Mouse (Mus musculus) hindbrain, embryonic 15.5 days (tissue): ENCODE data around the gene Fbn1. TPM values are rescaled to one million over a fixed set of nuclear protein-coding genes. Genes with fewer than 3 reads are reported as not detected.

Experiments used
- ATAC-seq: fragments of 200-750 bp; cut with Nextera tagmentation; 2 replicates; pipeline ENCODE4 v1.8.0; 2017; ENCODE audit warnings: low read depth, moderate number of reproducible peaks, moderate TSS enrichment; ENCODE audit not compliant: low FRiP score
- H3K27ac ChIP-seq: fragments of 300-500 bp; sonication (generic); replicated peaks from 2 replicates; pipeline ENCODE4 v1.5.1; 2015; ENCODE audit warnings: mild to moderate bottlenecking, inconsistent platforms
- H3K27me3 ChIP-seq: fragments of 300-500 bp; sonication (generic); 2 replicates; pipeline ENCODE4 v1.6.1; 2015; ENCODE audit warnings: control low read depth, inconsistent platforms
- H3K36me3 ChIP-seq: fragments of 300-500 bp; sonication (generic); 2 replicates; pipeline ENCODE4 v1.6.1; 2015; ENCODE audit warnings: control low read depth, inconsistent platforms
- H3K4me1 ChIP-seq: fragments of 300-500 bp; sonication (generic); replicated peaks from 2 replicates; pipeline ENCODE4 v1.6.1; 2015; ENCODE audit warnings: control low read depth, inconsistent platforms
- H3K4me2 ChIP-seq: fragments of 300-500 bp; sonication (generic); 2 replicates; pipeline ENCODE4 v1.6.1; 2015; ENCODE audit warnings: moderate library complexity, mild to moderate bottlenecking, inconsistent platforms
- H3K4me3 ChIP-seq: fragments of 300-500 bp; sonication (generic); 2 replicates; pipeline ENCODE4 v1.5.1; 2015; ENCODE audit warnings: mild to moderate bottlenecking, inconsistent platforms
- H3K9ac ChIP-seq: fragments of 300-500 bp; sonication (generic); 2 replicates; pipeline ENCODE4 v1.6.1; 2015; ENCODE audit warnings: inconsistent platforms
- H3K9me3 ChIP-seq: fragments of 300-500 bp; sonication (generic); 2 replicates; pipeline ENCODE4 v1.6.1; 2016; ENCODE audit warnings: control low read depth, inconsistent platforms
- WGBS: fragments of 180-500 bp; shearing (Covaris S2); methylation state at CpG from one replicate; pipeline ENCODE4 v1.1.7; 2015; 5-methylcytosine and 5-hydroxymethylcytosine counted together
- polyA plus RNA-seq: library from polyadenylated mRNA; unstranded; fragments of >200 nt; fragmentation: Nextera tagmentation; extraction: Ambion mirVana; gene quantifications from 2 replicates; pipeline ENCODE4 v1.2.1, GENCODE M21; 2015

Fbn1 gene
- polyA plus RNA-seq, 1 experiment from 2014 or later = 2.8 TPM

- Histone ChIP-seq H3K27ac (no peak overlapping the region), H3K4me1 (no peaks in the 10 kb centered on the region), H3K4me2 (no peak overlapping the region), H3K27me3 (no peaks in the 10 kb centered on the region), H3K4me3 (no peak overlapping the region), H3K9ac (no peak overlapping the region), H3K36me3 (no peaks in the 10 kb centered on the region), H3K9me3 (no peaks in the 10 kb centered on the region)
- ATAC-seq = no peak
- 93% methylated on average over 2 of the region's 2 CpGs for WGBS
Observed at GRCm38 (mm10) chr2:125380086-125380485, 127.7 kb downstream of the Fbn1 start.

- no peaks in the 10 kb centered on the region for H3K27me3 ChIP-seq
- no peaks in the 10 kb centered on the region for H3K36me3 ChIP-seq
- H3K27ac ChIP-seq = no peak overlapping the region
- no peaks in the 10 kb centered on the region for H3K4me1 ChIP-seq
- 82% methylated on average over 2 of the region's 2 CpGs for WGBS
- no peaks in the 10 kb centered on the region for H3K9me3 ChIP-seq
- no peak overlapping the region for H3K4me2 ChIP-seq
- no peak overlapping the region for H3K4me3 ChIP-seq
- no peak overlapping the region for H3K9ac ChIP-seq
- no peak for ATAC-seq
Observed at GRCm38 (mm10) chr2:125379206-125379605, 128.6 kb downstream of the Fbn1 start.

DNA sequence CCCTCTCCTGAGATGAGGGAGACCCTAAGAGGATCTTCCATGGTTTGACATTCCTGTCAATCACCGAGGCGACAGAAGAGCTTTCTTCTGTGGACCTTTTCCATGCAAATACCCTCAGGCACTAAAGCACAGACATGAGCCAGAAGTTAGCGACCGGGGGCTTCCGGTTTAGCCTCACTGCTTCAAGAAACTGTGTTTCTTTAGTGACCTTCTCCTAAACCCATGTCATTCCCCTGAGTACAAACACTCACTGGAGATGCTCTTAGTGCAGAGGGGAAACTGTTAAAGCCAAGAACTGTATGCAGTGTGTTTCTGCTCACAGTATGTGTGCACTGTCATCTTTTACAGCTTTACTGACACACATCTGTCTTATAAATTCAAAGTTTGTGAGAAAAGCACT is 131.9 kb downstream of the Fbn1 start:
- 74% methylated on average over 5 of the region's 5 CpGs for WGBS
- no peak overlapping the region for H3K4me2 ChIP-seq
- ATAC-seq = no peak
- no peaks in the 10 kb centered on the region for H3K9me3 ChIP-seq
- no peaks in the 10 kb centered on the region for H3K36me3 ChIP-seq
- no peaks in the 10 kb centered on the region for H3K4me1 ChIP-seq
- no peak overlapping the region for H3K4me3 ChIP-seq
- H3K27me3 ChIP-seq = no peaks in the 10 kb centered on the region
- no peak overlapping the region for H3K27ac ChIP-seq
- no peak overlapping the region for H3K9ac ChIP-seq

DNA sequence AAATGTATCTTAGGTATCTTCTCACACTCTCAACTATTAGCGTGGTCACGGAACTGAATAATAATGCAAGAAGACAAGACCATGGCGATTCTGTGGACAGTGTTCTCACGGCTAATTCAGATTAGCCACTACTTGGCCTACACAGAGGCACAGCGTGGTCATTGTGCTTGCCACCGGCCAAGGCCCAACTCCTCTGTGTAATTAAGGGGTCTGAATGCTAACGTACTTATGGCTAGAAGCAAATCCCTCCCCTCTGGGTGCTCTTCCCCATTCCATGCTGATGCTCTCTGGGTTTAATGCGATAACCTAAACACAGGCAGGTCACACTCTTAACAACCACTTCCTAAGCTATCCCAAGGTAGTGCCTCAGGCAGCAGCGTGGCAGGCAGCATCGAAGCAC is 132.5 kb downstream of the Fbn1 start:
- Histone ChIP-seq H3K4me3 (no peak overlapping the region), H3K9me3 (no peaks in the 10 kb centered on the region), H3K27ac (no peak overlapping the region), H3K27me3 (no peaks in the 10 kb centered on the region), H3K4me1 (no peaks in the 10 kb centered on the region), H3K9ac (no peak overlapping the region), H3K4me2 (no peak overlapping the region), H3K36me3 (0 out of 2 replicates have a peak, but pooled peaks cover 5% of the 10 kb centered on the region)
- no peak for ATAC-seq
- 83% methylated on average over 10 of the region's 10 CpGs for WGBS

DNA sequence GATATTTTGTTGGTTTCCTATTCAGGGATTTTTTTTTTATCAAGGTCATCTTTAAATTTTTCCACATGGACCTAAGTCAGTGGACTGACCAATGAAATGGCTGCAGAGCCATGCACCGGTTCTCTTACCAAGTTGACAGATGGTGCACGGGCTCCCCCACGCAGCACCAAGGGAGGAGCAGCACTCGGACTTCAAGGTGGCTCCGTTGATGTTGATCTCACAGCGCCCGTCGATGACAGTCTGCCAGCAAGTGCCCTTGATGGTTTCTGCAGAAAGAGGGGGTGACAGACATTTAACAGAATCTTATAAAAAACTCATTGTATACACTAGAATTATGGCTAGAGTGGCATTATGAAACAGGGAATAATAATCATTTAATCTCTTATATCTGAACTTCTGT is 138.1 kb downstream of the Fbn1 start:
- no peak for ATAC-seq
- Histone ChIP-seq H3K9me3 (no peaks in the 10 kb centered on the region), H3K4me3 (no peak overlapping the region), H3K4me2 (no peak overlapping the region), H3K27ac (no peak overlapping the region), H3K27me3 (no peaks in the 10 kb centered on the region), H3K36me3 (peaks cover 18% of the 10 kb centered on the region), H3K9ac (no peak overlapping the region), H3K4me1 (no peaks in the 10 kb centered on the region)
- WGBS = 84% methylated on average over 8 of the region's 8 CpGs

DNA sequence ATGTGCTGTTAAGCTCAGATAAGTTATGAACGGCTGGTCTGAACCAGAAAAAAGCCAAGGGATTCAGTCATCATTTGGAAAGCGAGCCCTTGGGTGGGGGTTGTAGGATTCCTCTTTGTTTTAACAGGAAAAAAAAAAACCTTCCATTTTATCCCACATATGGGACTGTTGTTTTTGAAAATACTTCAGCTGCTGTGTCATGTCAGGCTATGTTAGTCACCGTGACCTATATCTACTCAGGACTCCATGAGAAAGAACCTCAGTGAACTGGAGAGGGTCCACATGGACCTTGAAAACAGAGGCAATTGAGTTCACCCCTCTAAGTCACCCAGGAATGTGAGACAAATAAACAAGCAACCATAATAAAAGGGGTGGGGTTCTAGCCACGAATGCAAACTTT is 139.2 kb downstream of the Fbn1 start:
- H3K4me3 ChIP-seq = no peak overlapping the region
- H3K9ac ChIP-seq = no peak overlapping the region
- no peak for ATAC-seq
- H3K9me3 ChIP-seq = no peaks in the 10 kb centered on the region
- H3K27me3 ChIP-seq = no peaks in the 10 kb centered on the region
- peaks cover 20% of the 10 kb centered on the region for H3K36me3 ChIP-seq
- no peak overlapping the region for H3K27ac ChIP-seq
- H3K4me2 ChIP-seq = no peak overlapping the region
- no peaks in the 10 kb centered on the region for H3K4me1 ChIP-seq
- WGBS = 81% methylated on average over 4 of the region's 4 CpGs

GRCm38 (mm10) chr2:125361661-125362060 is 146.1 kb downstream of the Fbn1 start:
- H3K9ac ChIP-seq = no peak overlapping the region
- H3K27me3 ChIP-seq = no peaks in the 10 kb centered on the region
- no peak overlapping the region for H3K27ac ChIP-seq
- no peak overlapping the region for H3K4me2 ChIP-seq
- H3K4me1 ChIP-seq = no peaks in the 10 kb centered on the region
- peaks cover 24% of the 10 kb centered on the region; the same call in 1 of the 2 replicates for H3K36me3 ChIP-seq
- no peak overlapping the region for H3K4me3 ChIP-seq
- WGBS = 90% methylated on average over 4 of the region's 4 CpGs
- no peaks in the 10 kb centered on the region for H3K9me3 ChIP-seq
- no peak for ATAC-seq

GRCm38 (mm10) chr2:125356486-125356885 is 151.3 kb downstream of the Fbn1 start:
- Histone ChIP-seq H3K27me3 (no peaks in the 10 kb centered on the region), H3K4me2 (no peak overlapping the region), H3K9ac (no peak overlapping the region), H3K36me3 (0 out of 2 replicates have a peak, but pooled peaks cover 8% of the 10 kb centered on the region), H3K9me3 (no peaks in the 10 kb centered on the region), H3K4me3 (no peak overlapping the region), H3K27ac (no peak overlapping the region), H3K4me1 (no peaks in the 10 kb centered on the region)
- no peak for ATAC-seq
- 80% methylated on average over 3 of the region's 3 CpGs for WGBS

- 86% methylated on average over 5 of the region's 5 CpGs for WGBS
- Histone ChIP-seq H3K4me2 (no peak overlapping the region), H3K27me3 (no peaks in the 10 kb centered on the region), H3K36me3 (0 out of 2 replicates have a peak, but pooled peaks cover 9% of the 10 kb centered on the region), H3K4me1 (no peaks in the 10 kb centered on the region), H3K27ac (no peak overlapping the region), H3K9ac (no peak overlapping the region), H3K4me3 (no peak overlapping the region), H3K9me3 (no peaks in the 10 kb centered on the region)
- ATAC-seq = no peak
Observed at GRCm38 (mm10) chr2:125356068-125356467, 151.7 kb downstream of the Fbn1 start.

DNA sequence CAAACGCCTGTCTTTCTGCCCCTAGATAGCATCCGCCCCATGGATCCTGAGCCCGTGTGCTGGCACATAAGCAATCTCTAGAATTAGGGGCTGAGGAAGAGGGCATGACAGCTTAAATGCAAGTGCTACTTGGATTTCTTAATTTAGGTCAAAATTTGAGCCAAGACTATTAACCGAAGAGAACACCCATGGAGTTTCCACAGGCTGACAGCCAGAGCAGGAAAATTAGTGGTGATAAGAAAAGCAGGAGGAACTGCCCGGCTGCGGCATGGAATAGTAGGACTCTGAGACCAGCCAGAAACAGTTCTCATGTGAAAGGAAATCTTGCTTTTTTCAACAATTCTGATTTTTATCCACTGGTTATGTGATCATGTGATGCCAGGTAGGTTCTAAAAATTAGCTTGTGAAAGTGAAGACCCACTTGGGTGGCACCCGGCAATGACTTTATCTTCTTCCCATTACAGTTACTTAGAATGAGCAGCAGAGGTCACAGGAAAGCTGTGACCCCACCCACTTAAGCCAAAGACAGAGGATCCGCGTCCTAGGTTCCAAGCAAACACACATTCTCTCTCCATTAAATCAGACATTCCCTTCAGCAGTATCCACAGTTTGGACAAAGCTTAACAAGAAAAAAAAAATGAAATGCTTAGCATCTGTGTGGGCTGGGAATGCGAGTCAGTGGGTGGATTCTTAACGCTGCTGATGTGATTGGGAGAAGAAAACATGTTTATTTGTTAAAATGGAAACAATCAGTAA is 152.4 kb downstream of the Fbn1 start:
- ATAC-seq = no peak
- Histone ChIP-seq H3K4me3 (no peak overlapping the region), H3K27me3 (no peaks in the 10 kb centered on the region), H3K9ac (no peak overlapping the region), H3K9me3 (no peaks in the 10 kb centered on the region), H3K27ac (no peak overlapping the region), H3K36me3 (0 out of 2 replicates have a peak, but pooled peaks cover 12% of the 10 kb centered on the region), H3K4me1 (no peaks in the 10 kb centered on the region), H3K4me2 (no peak overlapping the region)
- 63% methylated on average over 11 of the region's 11 CpGs for WGBS

GRCm38 (mm10) chr2:125354587-125354986 is 153.2 kb downstream of the Fbn1 start:
- Histone ChIP-seq H3K4me2 (no peak overlapping the region), H3K4me3 (no peak overlapping the region), H3K4me1 (no peaks in the 10 kb centered on the region), H3K27ac (no peak overlapping the region), H3K9ac (no peak overlapping the region), H3K36me3 (0 out of 2 replicates have a peak, but pooled peaks cover 9% of the 10 kb centered on the region), H3K9me3 (no peaks in the 10 kb centered on the region), H3K27me3 (no peaks in the 10 kb centered on the region)
- ATAC-seq = no peak
- WGBS = 72% methylated on average over 11 of the region's 11 CpGs

DNA sequence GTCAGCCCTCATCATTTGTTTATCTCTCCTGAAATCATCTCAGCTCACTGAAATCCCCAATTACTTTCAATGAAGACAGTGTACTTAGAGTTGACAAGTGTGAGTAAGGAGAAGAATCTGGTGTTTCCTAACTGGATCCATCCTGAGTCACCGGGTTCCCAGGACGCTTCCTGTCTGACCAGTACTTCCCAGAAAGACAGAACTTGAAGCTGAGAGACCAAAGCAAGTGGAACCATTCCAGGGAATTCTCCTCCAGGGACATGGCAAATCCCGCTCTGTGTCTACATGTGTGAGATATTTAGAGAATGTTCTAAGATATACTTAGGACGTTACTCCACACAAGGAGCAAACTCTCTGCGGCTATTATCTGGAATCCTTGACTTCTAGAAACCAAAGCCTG is 158.6 kb downstream of the Fbn1 start:
- Histone ChIP-seq H3K4me2 (no peak overlapping the region), H3K36me3 (peaks cover 12% of the 10 kb centered on the region), H3K4me1 (no peaks in the 10 kb centered on the region), H3K9ac (no peak overlapping the region), H3K27me3 (no peaks in the 10 kb centered on the region), H3K9me3 (no peaks in the 10 kb centered on the region), H3K4me3 (no peak overlapping the region), H3K27ac (no peak overlapping the region)
- ATAC-seq = no peak
- 94% methylated on average over 5 of the region's 5 CpGs for WGBS
